Mouse (Mus musculus) myocyte (in vitro differentiated cells): Measurements from ENCODE around the gene Car8.

Source experiments
- E2F4 ChIP-seq: IDR thresholded peaks from one replicate; pipeline ENCODE4 v1.6.1; 2011; ENCODE audit warnings: mild to moderate bottlenecking, control low read depth, moderate library complexity; ENCODE audit not compliant: insufficient read depth
- MAX ChIP-seq: IDR thresholded peaks from one replicate; pipeline ENCODE4 v1.6.1; 2011; ENCODE audit warnings: low read depth, mild to moderate bottlenecking, control low read depth
- USF1 ChIP-seq: IDR thresholded peaks from one replicate; pipeline ENCODE4 v1.6.1; 2011; ENCODE audit warnings: low read depth, mild to moderate bottlenecking, control low read depth, moderate library complexity

DNA sequence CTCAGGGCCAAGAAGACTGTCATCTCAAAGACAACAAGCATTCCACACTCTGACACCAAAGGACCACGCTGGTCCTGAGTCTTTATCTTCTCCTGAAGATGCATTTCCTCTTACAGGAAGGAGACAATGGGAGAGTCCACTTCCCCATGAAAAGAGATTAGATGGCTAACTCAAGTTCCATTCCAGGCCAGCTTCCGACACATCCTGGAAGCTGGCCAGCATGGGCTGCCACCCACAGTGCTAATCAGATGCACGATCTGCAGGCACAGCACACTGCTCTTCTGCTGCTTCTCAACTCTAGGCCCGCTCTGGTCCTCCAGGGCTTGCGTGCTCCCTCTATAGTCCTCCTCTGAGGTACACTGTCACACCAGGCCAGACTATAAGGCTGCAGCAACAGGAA lies 40.8 kb downstream of the Car8 start:
- no peak for TF ChIP-seq USF1
- TF ChIP-seq MAX, result no peak
- TF ChIP-seq E2F4, result no peak
